Mouse (Mus musculus): ENCODE measurements around the gene Gm20388.

Gene Gm20388

DNA sequence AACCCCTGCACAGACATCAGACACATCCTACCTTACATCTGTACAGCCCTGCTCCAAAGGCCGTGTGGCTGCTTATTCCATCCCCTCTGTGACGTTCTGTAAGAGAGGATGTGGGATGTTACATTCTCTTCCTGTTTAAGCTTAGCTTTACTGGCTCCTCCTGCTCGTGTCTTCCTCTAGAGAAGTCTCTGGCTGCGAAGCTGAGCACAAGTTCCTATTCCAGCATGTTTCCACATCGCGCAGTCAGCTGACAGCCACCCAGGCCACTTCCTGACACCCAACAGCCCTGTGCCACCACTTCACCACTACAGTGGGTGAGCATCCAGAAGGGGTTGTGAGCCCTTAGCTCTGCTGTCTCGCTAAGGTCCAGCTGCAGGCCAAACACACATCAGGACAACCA, 1881.5 kb downstream of the Gm20388 start:
- no peak for DNase-seq (ENCODE audit: extremely low spot score, low read depth, low spot score)

DNA sequence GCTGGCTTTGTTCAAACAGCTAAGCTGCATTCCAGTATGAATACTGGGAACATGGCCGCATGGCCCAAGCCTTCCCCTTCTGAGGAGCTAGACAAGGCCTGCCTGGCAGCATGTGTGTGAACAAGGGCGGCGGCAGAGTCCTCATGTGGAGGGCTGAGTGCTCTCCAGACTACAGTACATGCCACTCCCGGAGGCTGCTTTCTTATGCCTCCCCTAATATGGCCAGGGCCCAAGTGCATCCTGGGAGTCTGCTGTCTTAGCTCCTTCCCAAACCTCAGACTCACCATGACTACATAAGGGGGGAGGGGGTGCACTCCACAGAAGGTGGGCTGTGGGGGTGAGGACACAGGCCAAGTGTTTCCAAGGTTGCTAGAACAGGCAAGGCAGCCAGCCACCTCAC, 1882.0 kb downstream of the Gm20388 start:
- no peak for DNase-seq (ENCODE audit: extremely low spot score, low read depth, low spot score)

- no peak for DNase-seq (ENCODE audit: extremely low spot score, low read depth, low spot score)
Observed at GRCm38 (mm10) chr8:121794151-121794550, 1883.5 kb downstream of the Gm20388 start.

GRCm38 (mm10) chr8:121795461-121795860, 1884.8 kb downstream of the Gm20388 start:
- no peak for DNase-seq (ENCODE audit: extremely low spot score, low read depth, low spot score)

GRCm38 (mm10) chr8:121796406-121796805, 1885.8 kb downstream of the Gm20388 start:
- no peak for DNase-seq (ENCODE audit: extremely low spot score, low read depth, low spot score)

DNA sequence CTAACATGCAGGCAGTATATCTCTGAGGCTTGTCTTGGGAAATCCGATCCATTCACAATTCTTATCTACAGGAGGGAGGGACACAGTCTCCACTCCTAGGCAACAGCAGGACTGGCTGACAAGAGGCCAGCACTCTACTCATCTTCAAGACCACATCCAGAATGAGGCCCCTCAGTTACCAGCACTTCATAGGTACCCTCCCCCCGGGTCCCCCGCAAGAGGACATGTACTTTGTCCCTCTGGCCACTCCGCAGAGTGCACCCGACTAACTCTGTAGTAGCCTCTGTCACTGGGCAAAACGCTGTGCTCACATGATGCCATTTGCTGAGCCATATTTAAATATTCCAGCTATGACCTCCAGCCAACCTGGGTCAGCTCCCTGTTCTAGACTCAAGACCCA, 1887.8 kb downstream of the Gm20388 start:
- DNase-seq (ENCODE audit: extremely low spot score, low read depth, low spot score) = no peak

DNA sequence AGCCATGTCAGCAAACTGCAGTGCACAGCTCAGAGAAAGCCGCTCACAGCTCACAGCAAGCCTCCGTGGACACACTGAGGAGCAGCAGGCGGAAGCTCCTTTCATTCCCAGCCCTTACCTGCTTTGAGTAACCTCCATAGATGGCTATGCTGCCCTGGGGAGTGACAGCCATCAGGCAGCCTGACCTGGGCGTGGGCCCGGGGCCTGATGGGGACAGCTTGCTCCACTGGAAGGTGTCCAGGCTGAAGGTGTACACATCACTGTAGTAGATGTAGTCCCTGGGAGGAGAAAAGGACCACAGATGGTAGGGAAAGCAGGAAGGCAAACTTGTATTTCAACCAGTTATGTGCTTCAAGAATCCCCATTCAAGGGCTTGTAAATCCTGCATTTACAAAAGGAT, 1894.2 kb downstream of the Gm20388 start:
- DNase-seq (ENCODE audit: extremely low spot score, low read depth, low spot score) = no peak

DNA sequence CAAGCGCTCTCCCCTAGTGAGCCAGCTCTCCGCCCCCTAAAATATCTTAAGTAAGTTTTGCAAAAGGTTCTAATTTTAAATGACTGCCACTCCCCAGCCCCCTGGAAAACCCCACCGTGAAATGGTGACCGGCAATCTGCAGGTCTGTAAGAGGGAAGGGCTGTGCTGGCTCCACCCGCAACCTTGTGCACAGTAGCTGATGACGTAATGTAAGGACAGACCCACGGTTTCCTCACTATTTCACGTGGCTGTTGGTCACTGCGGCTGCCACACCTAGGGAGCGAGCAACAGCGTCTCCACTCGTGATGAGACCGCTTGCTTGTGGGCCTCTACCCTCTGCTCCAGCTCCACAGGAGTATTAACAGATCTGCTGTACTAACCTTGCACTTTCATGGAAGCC, 1895.5 kb downstream of the Gm20388 start:
- no peak for DNase-seq (ENCODE audit: extremely low spot score, low read depth, low spot score)

DNA sequence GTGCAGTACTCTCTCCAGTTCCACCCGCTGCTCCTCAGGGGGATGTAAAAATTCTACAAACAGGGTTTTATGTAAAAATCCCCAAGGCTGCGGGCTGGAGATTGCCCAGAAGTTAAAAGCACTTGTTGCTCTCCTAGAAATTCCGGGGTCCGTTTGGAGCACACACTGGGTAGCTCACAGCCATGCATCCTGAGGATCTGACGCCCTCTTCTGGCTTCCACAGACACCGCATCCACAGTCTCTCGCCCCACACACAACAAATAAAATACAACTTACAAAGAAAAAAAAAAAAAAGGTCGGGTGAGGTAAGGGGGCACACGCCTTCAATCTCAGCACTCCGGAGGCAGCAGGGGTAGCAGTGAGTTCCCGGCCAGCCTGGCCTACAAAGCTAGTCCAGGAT, 1897.4 kb downstream of the Gm20388 start:
- DNase-seq (ENCODE audit: extremely low spot score, low read depth, low spot score) = no peak

GRCm38 (mm10) chr8:121809524-121810155, 1899.0 kb downstream of the Gm20388 start:
- no peak for DNase-seq (ENCODE audit: extremely low spot score, low read depth, low spot score)

GRCm38 (mm10) chr8:121811502-121811901, 1900.9 kb downstream of the Gm20388 start:
- DNase-seq (ENCODE audit: extremely low spot score, low read depth, low spot score) = no peak

DNA sequence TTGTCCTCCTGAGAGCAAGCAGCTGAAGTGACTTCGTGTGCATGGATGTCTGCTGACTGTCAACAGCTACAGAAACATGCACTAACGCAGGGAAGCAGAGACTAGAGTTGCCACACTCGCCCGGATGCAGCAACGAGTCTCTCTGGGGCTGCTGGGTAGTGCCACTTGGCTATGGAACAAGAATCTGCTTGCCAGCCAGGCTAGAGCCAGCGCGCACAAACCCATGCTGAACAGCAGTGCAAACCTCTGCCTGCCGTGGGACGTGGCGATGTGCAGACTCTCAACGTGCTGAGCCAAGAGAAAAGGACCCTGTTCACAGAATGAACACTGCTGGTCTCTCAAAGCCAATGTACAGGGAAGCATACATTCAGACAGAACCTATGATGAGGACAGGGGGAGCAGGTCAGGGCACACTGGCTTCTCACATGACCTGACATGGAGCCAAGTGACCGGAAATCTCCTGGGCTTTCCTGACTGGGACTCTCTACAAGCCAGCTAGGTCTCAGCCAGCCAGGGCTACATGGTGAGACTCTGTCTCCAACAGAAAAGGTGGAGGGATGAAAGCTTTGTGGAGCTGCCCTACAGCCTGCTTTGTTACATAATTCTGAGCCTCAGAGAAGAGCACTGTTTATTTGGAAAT, 1901.4 kb downstream of the Gm20388 start:
- no peak for DNase-seq (ENCODE audit: extremely low spot score, low read depth, low spot score)

GRCm38 (mm10) chr8:121818226-121818625, 1907.6 kb downstream of the Gm20388 start:
- no peak for DNase-seq (ENCODE audit: extremely low spot score, low read depth, low spot score)

DNA sequence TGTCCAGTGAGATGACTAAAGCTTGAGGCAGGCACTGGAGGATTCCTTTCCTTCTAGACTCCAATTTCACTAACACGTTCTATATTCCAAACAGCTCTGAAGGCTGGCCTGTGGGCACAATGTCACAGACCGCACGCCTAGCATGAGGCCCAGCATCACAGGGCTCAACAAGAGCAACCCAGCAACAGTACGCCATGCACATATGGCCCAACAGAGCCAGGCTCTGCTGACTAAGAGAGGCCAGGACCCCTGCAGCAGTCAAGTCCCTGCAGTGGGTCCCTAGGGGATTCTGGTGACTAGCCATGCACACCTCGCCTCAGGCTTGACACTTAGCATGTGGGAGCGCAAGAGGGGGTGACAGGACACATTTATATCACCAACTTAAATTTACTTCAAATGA, 1910.2 kb downstream of the Gm20388 start:
- no peak for DNase-seq (ENCODE audit: extremely low spot score, low read depth, low spot score)

GRCm38 (mm10) chr8:121821320-121821719, 1910.7 kb downstream of the Gm20388 start:
- DNase-seq (ENCODE audit: extremely low spot score, low read depth, low spot score) = no peak

DNA sequence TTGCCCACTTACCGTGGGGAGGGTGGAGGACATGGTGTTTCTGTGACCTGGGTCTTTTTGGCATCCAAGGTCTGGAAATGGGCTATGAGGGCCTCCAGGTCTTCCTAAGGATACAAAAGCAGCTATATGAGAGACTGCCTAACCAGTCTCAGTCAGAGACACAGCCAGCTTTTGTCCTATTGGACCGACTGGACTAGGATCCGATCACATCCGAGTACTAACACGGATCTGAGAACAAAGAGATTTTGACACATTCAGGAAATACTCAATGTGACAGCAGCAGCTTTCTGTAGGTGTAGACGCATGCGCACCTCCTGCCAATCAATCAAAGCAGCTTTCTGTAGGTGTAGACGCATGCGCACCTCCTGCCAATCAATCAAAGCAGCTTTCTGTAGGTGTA, 1911.1 kb downstream of the Gm20388 start:
- no peak for DNase-seq (ENCODE audit: extremely low spot score, low read depth, low spot score)

DNA sequence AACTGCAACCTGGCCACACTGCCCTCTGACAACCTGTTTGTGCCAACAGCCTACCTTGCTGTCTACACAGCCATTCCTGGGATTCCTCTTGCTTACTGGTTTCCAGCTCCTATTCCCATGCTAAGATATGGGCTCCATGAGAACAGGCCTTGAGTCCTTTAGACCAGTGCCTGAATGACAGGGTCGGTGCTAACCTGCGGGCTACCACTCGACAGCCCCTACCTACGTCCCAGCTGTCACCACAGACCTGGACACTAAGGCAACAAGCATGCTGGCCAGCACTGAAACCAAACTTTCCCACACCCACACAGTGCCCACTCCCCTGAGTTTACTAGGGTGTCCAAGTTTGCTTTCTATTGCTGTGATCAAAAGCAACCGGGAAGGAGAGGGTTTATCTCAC, 1917.1 kb downstream of the Gm20388 start:
- no peak for DNase-seq (ENCODE audit: extremely low spot score, low read depth, low spot score)

DNA sequence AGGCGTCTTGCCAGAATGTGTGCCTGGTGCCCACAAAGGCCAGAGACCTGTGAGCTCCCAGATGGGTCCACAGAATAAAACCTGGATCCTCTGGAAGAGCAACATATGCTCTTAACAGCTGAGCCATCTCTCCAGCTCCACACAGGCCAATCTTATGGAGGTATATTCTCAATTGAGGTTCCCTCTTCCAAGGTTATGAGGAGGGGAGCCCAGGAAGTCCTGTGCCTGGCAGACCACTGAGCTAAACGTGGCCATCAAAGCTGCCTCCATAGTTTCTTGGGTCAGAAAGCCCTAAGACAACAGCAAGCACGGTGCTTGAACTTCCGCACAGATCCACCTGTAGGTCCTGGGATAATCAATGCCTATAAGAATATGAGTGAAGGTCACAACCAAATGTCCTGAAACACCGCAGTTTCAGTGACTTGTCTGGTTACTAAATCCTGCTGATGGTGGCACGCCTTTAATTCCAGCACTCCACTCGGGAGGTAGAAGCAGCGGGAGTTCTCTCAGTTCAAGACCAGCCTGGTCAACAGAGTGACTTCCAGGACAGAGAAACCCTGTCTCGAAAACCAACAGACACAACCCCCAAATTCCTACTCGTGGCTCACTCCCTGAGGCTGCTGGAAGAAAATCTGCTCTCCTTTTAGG, 1917.9 kb downstream of the Gm20388 start:
- no peak for DNase-seq (ENCODE audit: extremely low spot score, low read depth, low spot score)

GRCm38 (mm10) chr8:121829048-121829776, 1918.6 kb downstream of the Gm20388 start, which contains the start of gene Klhdc4:
TSS of gene Klhdc4 (minus strand) at chr8:121829569.
- DNase-seq (ENCODE audit: extremely low spot score, low read depth, low spot score) = peak; percentile 53

DNA sequence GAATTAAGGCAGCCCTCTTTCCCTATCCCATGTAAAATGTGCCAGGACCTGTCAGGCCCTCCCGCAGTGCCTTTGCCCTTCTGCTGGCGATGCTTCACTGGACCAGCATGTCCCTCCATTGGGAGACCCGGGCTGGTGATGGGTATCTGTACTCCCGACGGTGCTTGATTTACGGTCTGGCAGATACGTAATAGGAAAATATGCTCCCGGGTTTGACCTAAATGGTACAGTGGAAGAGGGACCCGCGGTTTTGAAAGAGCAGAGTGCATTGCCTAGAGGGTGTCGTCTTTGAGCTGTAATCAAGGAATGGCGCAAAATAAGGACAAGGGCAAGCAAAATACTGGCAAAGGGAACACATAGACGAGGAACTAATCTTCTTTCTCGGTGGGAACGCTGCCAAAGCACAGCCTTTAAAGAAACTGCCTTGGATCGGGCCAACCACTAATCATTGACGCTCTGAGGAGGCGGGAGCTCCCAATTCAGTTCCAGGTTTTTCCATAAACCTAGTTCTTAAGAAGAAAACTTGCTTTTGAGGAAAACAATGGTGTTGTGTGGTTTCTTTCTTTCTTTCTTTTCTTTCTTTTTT, 1919.2 kb downstream of the Gm20388 start:
- no peak for DNase-seq (ENCODE audit: extremely low spot score, low read depth, low spot score)

DNA sequence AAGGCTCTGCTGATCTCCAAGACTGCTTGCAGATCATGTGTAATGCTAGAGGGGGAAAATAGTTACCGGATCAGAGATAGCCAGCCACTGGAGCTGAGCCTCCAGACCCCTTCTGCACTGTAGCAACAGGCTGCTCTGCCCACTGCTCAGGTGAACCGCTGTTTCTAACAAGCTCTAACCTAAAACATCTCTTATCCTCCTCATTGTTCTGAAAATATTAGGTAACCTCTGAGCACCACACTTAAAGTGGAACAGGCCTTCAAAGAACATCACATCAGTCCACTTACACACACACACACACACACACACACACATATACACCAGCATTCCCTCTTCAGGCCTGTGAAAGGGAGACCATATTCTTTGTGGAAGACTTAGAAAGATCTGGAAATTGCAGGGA, 1921.4 kb downstream of the Gm20388 start:
- DNase-seq (ENCODE audit: extremely low spot score, low read depth, low spot score) = no peak
